Mouse (Mus musculus) midbrain, embryonic 13.5 days (tissue): ENCODE measurements around the gene Tecta. TPM values are rescaled to one million over a fixed set of nuclear protein-coding genes. Genes with fewer than 3 reads are reported as not detected.

Source experiments
- microRNA-seq: library from miRNA; unstranded; fragments of <30 nt; microRNA quantifications from one replicate; pipeline ENCODE4, GENCODE M21; 2016
- polyA plus RNA-seq: library from polyadenylated mRNA; unstranded; fragments of >200 nt; fragmentation: Nextera tagmentation; extraction: Ambion mirVana; gene quantifications from 2 replicates; pipeline ENCODE4 v1.2.1, GENCODE M21; 2015

Tecta gene
- polyA plus RNA-seq, 1 experiment from 2014 or later, result 0.27 TPM

Small RNAs within 50 kb of the gene (microRNA-seq; reads per million reads assigned to microRNA genes)
- not detected for gene Gm44311

Other genes with a start within 250 kb of the Tecta start
- gene Sc5d, start 135.7 kb downstream of the Tecta start, polyA plus RNA-seq, result 60.7 and 67.2 TPM in 2 replicates
- gene Tbcel, start 107.9 kb upstream of the Tecta start, polyA plus RNA-seq, result 4.5 and 5.2 TPM in 2 replicates